Mouse (Mus musculus) retina, postnatal 1 day (tissue): ENCODE results near the gene 1700020N15Rik.
"Not testable (repeated sequence)": the region's sequence is repeated elsewhere in the genome, so short reads cannot be mapped to it uniquely, and the experiment has no call there.

Source experiments
- DNase-seq: peaks from one replicate; pipeline ENCODE4 v3.0.0-alpha.2; 2012

Gene 1700020N15Rik

GRCm38 (mm10) chrX:69945000-69945399 is at the start of gene 1700020N15Rik:
Gene 1700020N15Rik, plus strand, starts transcription at chrX:69945300.
- not testable (repeated sequence) for DNase-seq

GRCm38 (mm10) chrX:69976790-69977579 is 31.9 kb downstream of the 1700020N15Rik start:
- DNase-seq: no peak
